Mouse (Mus musculus): ENCODE data around the gene Rasip1. TPM values are rescaled to one million over a fixed set of nuclear protein-coding genes. Genes with fewer than 3 reads are reported as not detected.

Gene Rasip1
- polyA plus RNA-seq, 1 experiment, result 3.0 TPM

GRCm38 (mm10) chr7:45641391-45642040 is 14.2 kb downstream of the Rasip1 start:
- Histone ChIP-seq H3K36me3 (ENCODE audit: control insufficient read depth, insufficient read depth, low read length, poor library complexity, severe bottlenecking) (no peaks in the 10 kb centered on the region), H3K27me3 (ENCODE audit: control insufficient read depth, insufficient read depth, low read length, poor library complexity, severe bottlenecking) (no peaks in the 10 kb centered on the region), H3K4me1 (ENCODE audit: control insufficient read depth, insufficient read depth, low read length) (no peaks in the 10 kb centered on the region), H3K9ac (ENCODE audit: low read depth, poor library complexity, severe bottlenecking) (no peak overlapping the region), H3K9me3 (replicated peaks; ENCODE audit: control insufficient read depth, insufficient read depth, low read length, poor library complexity, severe bottlenecking) (no peaks in the 10 kb centered on the region), H3K27ac (ENCODE audit: insufficient read depth, low read length) (no peak overlapping the region), H3K4me3 (ENCODE audit: low read depth, low read length) (no peak overlapping the region)
- TF ChIP-seq POLR2A (IDR thresholded peaks at IDR 0.05; ENCODE audit: insufficient read depth, low read length) (no peak), EP300 (IDR thresholded peaks at IDR 0.05; ENCODE audit: insufficient read depth, low read depth, low read length) (no peak), CTCF (IDR thresholded peaks at IDR 0.05; ENCODE audit: low read depth, low read length) (no peak)

DNA sequence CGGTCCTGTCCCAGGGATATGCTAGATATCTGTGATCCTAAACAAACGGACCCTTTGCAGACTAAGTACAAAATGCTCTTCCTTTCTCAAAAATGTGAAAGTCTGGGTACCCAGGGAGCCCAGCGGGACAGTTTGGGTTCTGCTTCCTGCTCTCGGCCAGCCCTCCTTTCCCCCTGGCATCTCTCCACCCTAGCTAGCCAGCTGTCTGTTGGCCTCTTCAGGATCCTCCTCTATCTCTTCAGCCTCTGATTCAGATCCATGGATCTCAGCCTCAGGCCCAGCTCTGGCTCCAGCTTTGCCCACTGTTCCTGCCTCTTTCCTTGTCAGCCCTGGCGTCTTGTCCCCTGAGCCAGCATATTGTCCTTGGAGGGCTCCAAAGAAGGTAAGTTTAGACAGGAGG is 14.8 kb downstream of the Rasip1 start:
- no peak for TF ChIP-seq EP300 (IDR thresholded peaks at IDR 0.05; ENCODE audit: insufficient read depth, low read depth, low read length)
- TF ChIP-seq POLR2A (IDR thresholded peaks at IDR 0.05; ENCODE audit: insufficient read depth, low read length), result no peak
- TF ChIP-seq CTCF (IDR thresholded peaks at IDR 0.05; ENCODE audit: low read depth, low read length), result no peak
- no peak overlapping the region for H3K27ac ChIP-seq (ENCODE audit: insufficient read depth, low read length)
- no peak overlapping the region for H3K4me3 ChIP-seq (ENCODE audit: low read depth, low read length)
- no peaks in the 10 kb centered on the region for H3K27me3 ChIP-seq (ENCODE audit: control insufficient read depth, insufficient read depth, low read length, poor library complexity, severe bottlenecking)
- H3K9ac ChIP-seq (ENCODE audit: low read depth, poor library complexity, severe bottlenecking), result no peak overlapping the region
- H3K9me3 ChIP-seq (replicated peaks; ENCODE audit: control insufficient read depth, insufficient read depth, low read length, poor library complexity, severe bottlenecking), result no peaks in the 10 kb centered on the region
- H3K4me1 ChIP-seq (ENCODE audit: control insufficient read depth, insufficient read depth, low read length), result no peaks in the 10 kb centered on the region
- no peaks in the 10 kb centered on the region for H3K36me3 ChIP-seq (ENCODE audit: control insufficient read depth, insufficient read depth, low read length, poor library complexity, severe bottlenecking)

GRCm38 (mm10) chr7:45642503-45643255 is 15.4 kb downstream of the Rasip1 start:
- Histone ChIP-seq H3K4me3 (ENCODE audit: low read depth, low read length) (peak overlapping the region; percentile 68), H3K9ac (ENCODE audit: low read depth, poor library complexity, severe bottlenecking) (peak overlapping the region; percentile 63), H3K27ac (ENCODE audit: insufficient read depth, low read length) (peak overlapping the region; percentile 31; the same call in 1 of the 2 replicates), H3K9me3 (replicated peaks; ENCODE audit: control insufficient read depth, insufficient read depth, low read length, poor library complexity, severe bottlenecking) (no peaks in the 10 kb centered on the region), H3K4me1 (ENCODE audit: control insufficient read depth, insufficient read depth, low read length) (no peaks in the 10 kb centered on the region), H3K36me3 (ENCODE audit: control insufficient read depth, insufficient read depth, low read length, poor library complexity, severe bottlenecking) (no peaks in the 10 kb centered on the region), H3K27me3 (ENCODE audit: control insufficient read depth, insufficient read depth, low read length, poor library complexity, severe bottlenecking) (no peaks in the 10 kb centered on the region)
- TF ChIP-seq EP300 (IDR thresholded peaks at IDR 0.05; ENCODE audit: insufficient read depth, low read depth, low read length) (no peak), CTCF (IDR thresholded peaks at IDR 0.05; ENCODE audit: low read depth, low read length) (no peak), POLR2A (IDR thresholded peaks at IDR 0.05; ENCODE audit: insufficient read depth, low read length) (no peak)

DNA sequence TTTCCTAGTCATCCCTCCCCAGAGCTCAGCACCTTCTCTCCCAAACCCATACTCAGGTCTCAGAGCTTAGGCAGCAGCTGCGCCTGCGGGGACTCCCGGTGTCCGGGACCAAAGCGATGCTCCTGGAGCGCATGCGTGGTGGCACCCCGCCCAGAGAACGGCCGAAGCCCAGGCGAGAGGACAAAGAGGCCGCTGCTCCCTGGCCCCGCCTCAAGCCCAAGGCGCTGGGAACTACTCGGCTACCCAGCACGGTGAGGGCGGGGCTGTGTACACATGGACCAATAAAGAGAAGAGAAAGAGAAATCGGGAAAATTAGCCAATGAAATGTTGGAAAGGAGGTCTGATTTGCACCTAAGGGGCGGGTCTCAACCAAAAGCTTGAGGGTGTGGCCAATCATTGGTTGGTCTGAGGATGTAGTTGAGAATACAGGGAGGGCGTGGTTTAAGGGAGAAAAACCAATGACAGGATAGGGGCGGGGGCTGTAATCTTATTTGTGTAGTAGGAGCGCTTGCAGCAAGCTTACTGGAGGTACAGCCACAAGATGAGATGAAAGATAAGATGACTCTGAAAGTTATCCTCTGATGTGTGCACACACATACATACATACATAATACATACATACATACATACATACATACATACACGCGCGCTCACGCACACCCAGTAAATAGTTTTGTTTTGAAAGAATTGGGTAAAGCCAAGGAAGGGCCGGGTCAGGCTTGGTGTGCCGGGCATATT is 16.3 kb downstream of the Rasip1 start:
- Histone ChIP-seq H3K9ac (ENCODE audit: low read depth, poor library complexity, severe bottlenecking) (peak overlapping the region; percentile 63), H3K36me3 (ENCODE audit: control insufficient read depth, insufficient read depth, low read length, poor library complexity, severe bottlenecking) (no peaks in the 10 kb centered on the region), H3K27me3 (ENCODE audit: control insufficient read depth, insufficient read depth, low read length, poor library complexity, severe bottlenecking) (no peaks in the 10 kb centered on the region), H3K9me3 (replicated peaks; ENCODE audit: control insufficient read depth, insufficient read depth, low read length, poor library complexity, severe bottlenecking) (no peaks in the 10 kb centered on the region), H3K4me3 (ENCODE audit: low read depth, low read length) (peak overlapping the region; percentile 68), H3K27ac (ENCODE audit: insufficient read depth, low read length) (peak overlapping the region; percentile 31), H3K4me1 (ENCODE audit: control insufficient read depth, insufficient read depth, low read length) (no peaks in the 10 kb centered on the region)
- TF ChIP-seq CTCF (IDR thresholded peaks at IDR 0.05; ENCODE audit: low read depth, low read length), result no peak
- no peak for TF ChIP-seq EP300 (IDR thresholded peaks at IDR 0.05; ENCODE audit: insufficient read depth, low read depth, low read length)
- peak; percentile 85 for TF ChIP-seq POLR2A (IDR thresholded peaks at IDR 0.05; ENCODE audit: insufficient read depth, low read length)

DNA sequence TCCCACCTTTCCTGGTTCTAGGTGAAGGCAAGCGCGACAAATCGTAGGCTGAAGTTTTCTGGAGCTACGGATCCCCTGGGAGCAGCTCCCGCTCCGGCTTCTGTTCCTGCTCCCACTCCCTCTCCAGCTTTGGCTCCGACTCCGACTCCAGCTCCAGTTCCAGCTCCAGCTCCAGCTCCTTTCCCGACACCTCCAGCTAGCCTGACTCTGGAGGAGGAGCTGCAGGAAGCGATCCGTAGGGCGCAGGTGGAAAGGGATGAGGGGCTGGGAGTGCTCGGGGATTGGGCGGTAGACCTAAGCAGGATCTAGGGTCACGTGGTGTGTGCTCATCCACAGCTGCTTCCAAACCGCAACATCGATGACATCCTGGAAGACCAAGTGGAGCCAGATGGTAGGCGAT is 16.9 kb downstream of the Rasip1 start:
- H3K9ac ChIP-seq (ENCODE audit: low read depth, poor library complexity, severe bottlenecking), result peak overlapping the region; percentile 19; the same call in 1 of the 2 replicates
- H3K36me3 ChIP-seq (ENCODE audit: control insufficient read depth, insufficient read depth, low read length, poor library complexity, severe bottlenecking), result no peaks in the 10 kb centered on the region
- peak overlapping the region; percentile 21 for H3K27ac ChIP-seq (ENCODE audit: insufficient read depth, low read length)
- H3K4me3 ChIP-seq (ENCODE audit: low read depth, low read length), result peak overlapping the region; percentile 66
- H3K4me1 ChIP-seq (ENCODE audit: control insufficient read depth, insufficient read depth, low read length), result no peaks in the 10 kb centered on the region
- TF ChIP-seq EP300 (IDR thresholded peaks at IDR 0.05; ENCODE audit: insufficient read depth, low read depth, low read length), result no peak
- peak; percentile 17 for TF ChIP-seq POLR2A (IDR thresholded peaks at IDR 0.05; ENCODE audit: insufficient read depth, low read length)
- H3K27me3 ChIP-seq (ENCODE audit: control insufficient read depth, insufficient read depth, low read length, poor library complexity, severe bottlenecking), result no peaks in the 10 kb centered on the region
- no peaks in the 10 kb centered on the region for H3K9me3 ChIP-seq (replicated peaks; ENCODE audit: control insufficient read depth, insufficient read depth, low read length, poor library complexity, severe bottlenecking)

Measured in ES-Bruce4 (cell line).